Mouse (Mus musculus) heart, postnatal 10 days (tissue): ENCODE measurements around the gene Rad54l. TPM values are rescaled to one million over a fixed set of nuclear protein-coding genes. Genes with fewer than 3 reads are reported as not detected.

Experiments used
- DNase-seq, 2 experiments: peaks; one replicate each; pipeline ENCODE4 v3.0.0; 2021
- intact Hi-C: fragments of 180-260 bp; cut with DNase I; formaldehyde crosslinking; loops from one replicate; pipeline ENCODE4 v1.15.1; 2025
- total RNA-seq, 2 experiments: library from RNA; stranded (reverse); gene quantifications; 2 replicates each; pipeline ENCODE4 v1.2.3; 2021

Rad54l gene
- total RNA-seq, 2 experiments from 2014 or later = 3.7 TPM

DNA sequence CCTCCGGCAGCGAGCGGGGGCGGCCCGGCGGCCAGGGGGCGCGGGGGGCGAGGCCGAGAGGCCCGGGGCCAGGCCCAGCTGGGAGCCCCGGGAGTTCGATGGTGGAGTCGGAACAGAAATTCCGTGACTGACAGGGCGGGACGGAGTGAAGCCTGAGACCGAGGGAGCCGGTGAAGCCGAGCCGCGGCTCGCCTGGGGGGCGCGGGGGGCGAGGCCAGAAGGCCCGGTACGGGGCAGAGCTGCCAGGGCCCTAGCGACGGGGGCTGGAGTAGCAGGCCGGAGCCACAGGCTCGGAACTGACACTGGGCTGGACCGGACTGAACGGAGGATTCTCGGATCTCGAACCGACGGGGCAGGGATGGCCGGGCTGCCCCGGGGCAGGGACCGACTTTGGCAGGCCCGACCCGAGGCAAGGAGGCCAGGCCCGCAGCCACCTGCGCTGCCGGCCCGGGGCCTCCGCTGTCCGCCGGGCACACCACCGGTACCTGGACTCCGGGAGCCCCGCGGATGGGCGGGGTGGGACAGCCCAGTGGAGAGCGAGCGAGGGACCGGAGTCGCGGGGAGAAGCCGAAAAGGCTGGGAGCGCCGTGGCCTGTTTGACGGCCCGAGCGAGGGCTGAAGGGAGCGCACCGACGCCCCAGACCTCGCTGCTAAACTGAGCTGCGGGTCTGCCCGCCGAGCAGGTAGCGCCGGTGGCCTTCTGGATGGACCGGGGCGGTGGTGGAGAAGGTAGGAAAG lies 47.7 kb downstream of the Rad54l start:
- peak; percentile 85 to 86 for DNase-seq
- intact Hi-C loops = loop anchor here (2.0 to 5.0 kb wide), 2 partner anchors 23 to 147 kb away; partner anchors contain the start of genes Nsun4 and Pik3r3

DNA sequence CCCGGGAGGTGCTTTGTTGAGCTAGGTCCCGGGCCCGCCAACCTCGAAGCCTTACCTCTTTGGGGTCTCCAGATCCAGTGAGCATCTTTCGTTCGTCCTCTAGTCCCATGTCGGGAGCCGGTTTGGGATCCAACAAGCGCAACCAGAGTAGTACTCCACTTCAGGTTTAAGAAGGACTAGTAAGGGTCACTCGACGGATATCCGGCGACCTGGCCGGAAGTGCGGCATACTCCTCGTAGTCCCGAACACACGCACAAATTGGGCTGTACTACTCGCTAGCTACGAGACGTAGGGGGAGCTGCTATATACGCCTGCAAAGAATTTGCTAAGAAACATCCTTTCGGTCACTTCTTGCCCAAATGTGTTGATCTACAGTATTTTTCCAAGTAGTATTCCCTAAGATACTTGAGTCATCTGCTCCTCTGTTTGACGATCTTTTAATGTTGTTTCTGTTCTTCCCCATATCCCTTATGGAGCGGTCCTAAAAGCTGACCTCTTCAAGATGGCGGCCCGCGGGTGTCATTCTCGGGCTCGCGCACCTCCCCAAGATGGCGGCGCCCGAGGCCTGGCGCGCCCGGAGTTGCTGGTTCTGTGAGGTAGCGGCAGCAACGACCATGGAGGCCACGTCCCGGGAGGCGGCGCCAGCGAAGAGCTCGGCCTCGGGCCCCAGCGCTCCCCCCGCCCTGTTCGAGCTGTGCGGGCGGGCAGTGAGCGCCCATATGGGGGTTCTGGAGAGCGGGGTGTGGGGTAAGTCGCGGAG lies 48.4 kb downstream of the Rad54l start, which contains the start of the genes Uqcrh and Lrrc41:
TSS of gene Uqcrh (minus strand) at position 211 of the 760 bp plus-strand sequence.
TSS of gene Lrrc41 (plus strand) at position 409 of the 760 bp plus-strand sequence.
- intact Hi-C loops = loop anchor here (2.0 to 5.0 kb wide), 2 partner anchors 22 to 147 kb away; partner anchors contain the start of genes Nsun4 and Pik3r3

DNA sequence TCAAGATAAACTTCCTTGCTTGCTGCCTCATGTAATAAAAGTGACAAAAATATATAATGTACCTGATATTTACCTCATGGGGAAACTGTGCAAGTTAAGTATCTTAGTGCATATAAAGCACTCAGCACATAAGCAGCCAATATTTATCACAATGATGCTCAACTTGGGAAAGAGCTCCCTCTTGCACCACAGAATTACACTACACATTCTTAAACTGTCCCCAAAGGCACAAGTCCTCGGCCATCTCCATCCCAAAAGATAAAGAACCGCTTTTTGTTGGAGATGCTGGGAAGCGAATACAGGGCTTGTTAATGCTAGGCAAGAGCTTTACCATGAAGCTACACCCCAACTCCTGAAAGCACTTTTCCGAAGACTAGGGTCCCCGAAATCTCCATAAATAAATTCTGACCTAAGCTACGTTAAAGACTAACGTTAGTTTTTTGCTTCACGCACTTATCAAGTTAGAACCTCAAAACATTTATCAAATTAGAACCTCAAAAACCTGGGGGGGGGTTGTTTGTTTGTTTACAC lies 49.3 kb downstream of the Rad54l start:
- DNase-seq = peak; percentile 31 to 43
- intact Hi-C loops = loop anchor here (2.0 kb wide), 1 partner anchor 21 kb away; the partner anchor contains the start of gene Nsun4

More for the DNA sequence above, 48.4 kb downstream of the Rad54l start, which contains the start of the genes Uqcrh and Lrrc41:
- peak; percentile 96 for DNase-seq

DNA sequence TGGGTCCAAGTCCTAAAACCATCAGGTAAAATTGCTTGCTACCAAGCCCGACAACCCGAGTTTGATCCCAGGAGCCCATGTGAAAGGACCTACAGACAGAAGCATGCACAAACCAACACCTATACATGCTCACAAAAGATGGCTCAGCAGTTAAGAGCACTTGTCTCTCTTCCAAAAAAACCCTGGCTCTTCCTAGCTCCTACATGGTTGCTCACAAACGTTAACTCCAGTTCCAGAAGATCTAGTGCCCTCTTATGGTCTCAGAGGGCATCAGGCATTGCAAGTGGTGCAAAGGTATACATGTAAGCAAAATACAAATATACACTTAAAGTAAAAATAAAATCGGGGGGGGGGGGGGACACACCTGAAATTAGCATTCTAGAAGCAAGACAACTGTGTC lies 50.3 kb downstream of the Rad54l start:
- intact Hi-C loops = no loop called here
- DNase-seq = peak in 1 of 2 experiments; percentile 15

DNA sequence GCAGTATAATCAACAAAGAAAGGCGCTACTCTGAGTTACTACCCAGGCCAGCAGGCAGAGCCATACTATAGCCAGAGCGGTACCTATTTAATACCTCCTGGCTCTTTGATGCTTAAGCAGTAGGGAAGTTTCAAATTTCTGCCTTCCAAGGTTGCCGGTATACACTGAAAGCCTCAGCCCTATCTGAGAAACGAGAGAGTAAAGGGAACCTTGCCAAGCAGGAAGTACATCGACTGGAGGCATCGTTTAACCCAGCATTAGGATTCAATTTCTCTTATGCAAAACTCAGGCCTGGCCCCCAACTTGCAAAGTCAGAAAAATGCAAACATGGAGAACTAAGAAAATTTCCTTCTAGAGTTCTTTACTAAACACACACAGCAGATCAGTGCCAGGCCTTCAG lies 53.4 kb downstream of the Rad54l start:
- intact Hi-C loops = no loop called here
- no peak for DNase-seq

DNA sequence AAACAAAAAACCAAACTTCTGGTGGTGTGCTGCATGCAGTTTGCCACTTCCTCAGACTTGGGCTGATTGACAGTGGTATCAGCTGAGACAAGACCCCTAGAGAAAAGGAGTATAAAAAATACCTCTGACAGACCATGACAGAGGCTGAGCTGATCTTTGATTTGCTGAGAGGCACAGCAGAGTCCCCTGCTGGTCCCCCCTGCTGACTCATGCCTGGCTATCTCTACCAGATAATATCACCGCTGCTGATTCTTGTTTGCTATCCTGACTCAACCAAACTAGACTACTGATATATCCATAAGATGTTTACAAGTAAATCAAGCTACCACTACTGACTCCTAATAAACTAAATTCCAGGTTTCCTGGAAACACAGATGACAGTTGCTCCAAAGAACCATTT lies 59.6 kb downstream of the Rad54l start:
- intact Hi-C loops = no loop called here
- DNase-seq = no peak

DNA sequence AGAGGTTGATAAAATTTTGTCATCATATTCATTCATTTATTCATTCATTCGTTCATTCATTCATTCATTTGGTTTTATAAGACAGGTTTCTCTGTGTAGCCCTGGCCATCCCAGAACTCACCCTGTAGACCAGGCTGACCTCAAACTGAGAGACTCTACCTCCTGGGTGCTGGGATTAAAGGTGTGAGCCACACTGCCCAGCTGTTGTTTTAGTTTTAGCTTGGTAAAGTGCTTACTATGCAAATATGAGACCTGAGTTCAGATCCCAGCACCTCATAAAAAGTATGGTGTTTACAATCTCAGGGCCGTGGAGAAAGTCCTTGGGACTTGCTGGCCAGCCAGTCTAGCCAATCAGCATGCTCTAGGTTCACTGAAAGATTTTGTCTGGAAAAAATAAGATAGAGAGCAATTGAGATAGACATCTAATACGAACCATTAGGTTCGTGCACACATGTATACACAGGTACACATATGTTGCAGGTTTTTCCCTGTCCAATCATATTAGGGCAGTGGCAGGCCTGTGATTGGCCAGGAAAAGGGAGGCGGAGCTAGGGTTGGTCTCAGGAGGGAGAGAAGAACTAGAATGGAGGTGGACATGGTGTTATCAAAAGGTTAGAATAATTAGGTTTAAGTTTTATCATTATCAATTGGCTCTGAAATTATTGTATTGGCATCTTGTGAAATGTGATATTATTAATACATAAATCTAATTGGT lies 64.3 kb downstream of the Rad54l start:
- DNase-seq = no peak
- intact Hi-C loops = no loop called here

DNA sequence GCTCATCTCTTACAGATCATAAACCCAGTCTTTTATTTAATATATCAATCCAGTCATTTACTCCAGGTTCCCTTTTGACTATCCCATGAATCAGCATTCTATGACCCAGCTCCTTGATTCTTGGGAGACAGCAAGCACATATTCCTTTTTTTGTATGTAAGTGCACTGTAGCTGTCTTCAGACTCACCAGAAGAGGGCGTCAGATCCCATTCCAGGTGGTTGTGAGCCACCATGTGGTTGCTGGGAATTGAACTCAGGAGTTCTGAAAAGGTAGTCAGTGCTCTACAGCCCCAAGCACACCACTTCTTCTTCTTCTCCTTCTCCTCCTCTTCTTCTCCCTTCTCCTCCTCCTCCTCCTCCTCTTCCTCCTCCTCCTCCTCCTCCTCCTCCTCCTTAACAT lies 65.9 kb downstream of the Rad54l start:
- intact Hi-C loops = no loop called here
- DNase-seq = no peak

DNA sequence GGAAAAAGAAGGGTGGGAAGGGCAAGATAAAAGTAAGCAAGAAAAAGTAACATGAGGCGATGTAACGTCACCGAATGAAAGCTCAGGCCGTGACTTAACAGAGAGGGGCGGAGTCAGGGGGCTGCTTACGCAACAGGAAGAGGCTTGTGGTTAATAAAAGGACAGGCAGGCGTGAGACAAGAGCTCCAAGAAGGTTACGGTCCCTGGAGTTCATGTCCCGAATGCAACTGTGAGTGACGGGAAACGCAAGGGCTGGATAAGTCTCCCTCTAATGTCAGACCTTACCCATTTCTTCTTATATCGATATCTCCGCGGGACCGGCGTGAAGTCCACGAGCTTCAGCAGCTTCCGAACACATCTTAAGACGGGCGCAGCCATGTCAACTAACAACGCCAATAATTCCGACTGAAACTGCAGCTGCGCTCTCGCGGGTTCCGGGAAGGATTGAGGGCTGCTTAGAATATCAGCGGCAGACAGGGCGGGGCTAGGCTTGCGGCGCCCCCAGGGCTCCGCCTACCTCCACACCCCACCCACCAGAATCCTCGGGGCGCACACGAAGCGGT lies 70.0 kb downstream of the Rad54l start, which contains the start of gene Nsun4:
TSS of gene Nsun4 (minus strand) at position 478 of the 563 bp plus-strand sequence.
- peak; percentile 92 to 94 for DNase-seq
- intact Hi-C loops = loop anchor here (2.0 to 5.0 kb wide), 2 partner anchors 21 to 151 kb away; partner anchors contain the start of genes Lrrc41 and Uqcrh

DNA sequence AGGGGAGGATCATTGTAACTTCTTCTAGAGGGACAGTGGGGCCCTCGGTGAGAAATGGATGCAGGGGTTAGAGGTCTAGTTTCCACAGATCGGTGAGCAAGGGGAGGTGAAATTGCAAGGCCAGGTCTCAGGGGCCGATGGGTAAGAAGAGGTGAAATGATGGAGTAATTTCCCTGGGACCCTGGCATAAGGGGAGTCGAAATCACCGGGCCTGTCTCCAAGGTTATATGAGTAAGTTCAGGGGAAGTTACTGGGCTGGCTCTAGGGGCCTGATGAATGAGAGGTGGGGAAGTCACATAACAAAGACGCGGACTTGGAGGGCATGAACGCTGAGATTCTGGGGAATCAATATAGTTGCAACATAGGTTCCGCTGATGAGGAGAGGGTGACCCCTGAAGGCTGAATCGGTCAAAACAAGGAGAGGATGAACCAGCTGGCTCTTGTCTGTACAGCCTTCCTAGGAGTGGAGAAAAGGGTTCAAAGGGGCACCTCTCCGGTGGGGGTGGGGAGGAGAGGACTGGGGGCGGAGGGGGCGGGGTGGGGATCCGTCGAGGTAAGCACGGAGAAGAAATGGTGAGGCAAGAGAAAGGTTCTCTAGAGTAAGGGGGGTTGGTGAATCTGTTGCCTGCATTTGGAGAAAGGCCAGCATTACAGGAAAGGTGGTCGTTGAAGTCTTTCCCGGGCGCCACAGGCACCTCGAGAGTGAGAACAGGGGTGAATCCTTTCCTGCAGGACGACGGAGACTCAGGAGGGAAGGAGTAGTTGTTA lies 70.8 kb downstream of the Rad54l start:
- peak; percentile 51 to 52 for DNase-seq
- intact Hi-C loops = loop anchor here (2.0 to 5.0 kb wide), 2 partner anchors 22 to 150 kb away; partner anchors contain the start of genes Lrrc41 and Uqcrh

DNA sequence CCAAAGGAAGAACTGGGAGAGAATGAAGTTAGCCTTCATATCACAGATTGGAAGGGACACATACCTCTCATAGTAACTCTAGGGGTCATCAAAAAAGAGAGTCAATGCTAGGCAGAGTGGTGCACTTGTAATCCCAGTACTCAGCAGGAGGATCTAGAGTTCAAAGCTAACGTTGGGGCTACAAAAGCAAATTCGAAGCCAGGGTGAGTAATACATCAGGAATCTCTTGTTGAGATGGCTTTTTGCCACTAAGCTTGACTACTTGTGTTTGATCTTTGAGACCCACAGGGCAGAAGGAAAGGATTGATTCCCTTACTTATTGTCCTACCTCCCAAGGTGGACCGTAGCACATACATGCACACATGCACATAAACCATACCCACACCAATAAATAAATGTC lies 74.3 kb downstream of the Rad54l start:
- intact Hi-C loops = no loop called here
- DNase-seq = no peak

DNA sequence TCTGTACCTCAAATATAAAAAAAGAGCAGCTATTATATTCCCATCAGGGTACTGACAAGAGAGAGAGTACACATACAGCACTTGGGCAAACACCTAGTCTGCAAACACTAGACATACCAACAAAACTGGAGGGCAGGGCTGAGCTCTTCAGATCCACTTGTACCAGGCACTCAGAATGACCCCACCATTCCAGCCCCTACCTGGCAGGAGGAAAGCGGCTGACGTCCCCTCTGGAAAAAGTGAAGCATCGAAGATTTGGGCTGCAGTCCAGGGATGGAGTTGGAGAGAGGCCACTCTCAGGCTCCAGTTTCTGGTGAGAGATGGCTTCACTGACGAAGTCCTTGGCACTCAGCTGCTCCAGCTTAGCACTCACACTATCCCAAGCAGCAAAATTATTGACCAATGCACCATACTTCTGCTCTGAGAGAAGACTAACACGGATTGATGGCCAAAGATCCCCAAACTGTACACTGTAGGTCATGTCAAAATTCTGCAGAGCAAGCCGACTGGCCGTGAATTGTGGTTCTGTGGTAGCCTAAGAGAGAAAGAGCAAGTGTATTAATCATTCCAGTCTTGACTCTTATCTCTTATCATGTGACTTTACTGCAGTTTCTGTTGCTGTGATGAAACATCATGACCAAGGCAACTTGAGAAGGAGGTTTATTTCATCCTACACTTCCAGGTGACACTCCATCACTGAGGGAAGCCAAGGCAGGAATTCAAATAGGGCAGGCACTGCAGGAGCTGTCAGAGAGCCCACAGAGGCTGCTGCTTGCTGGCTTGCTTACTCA lies 75.2 kb downstream of the Rad54l start:
- peak; percentile 24 to 41 for DNase-seq
- intact Hi-C loops = no loop called here

DNA sequence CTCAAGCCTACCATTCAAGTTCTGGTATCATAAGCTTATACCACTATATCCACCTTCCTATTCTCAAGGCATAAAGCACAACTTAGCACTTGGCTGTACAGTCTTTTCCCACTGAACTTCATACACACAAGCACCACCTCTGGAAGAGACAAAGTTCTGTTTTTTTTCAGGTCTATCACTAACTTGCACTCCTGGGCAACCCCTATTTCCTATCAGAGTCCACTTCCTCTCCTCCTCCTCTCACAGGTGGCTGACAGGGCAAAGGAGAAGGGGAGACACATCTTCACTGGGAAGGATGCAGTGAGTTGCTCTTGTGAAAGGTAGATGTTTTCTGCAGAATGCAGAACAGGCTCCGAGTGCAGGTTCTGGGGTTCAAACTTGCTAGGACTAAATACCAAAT lies 75.8 kb downstream of the Rad54l start:
- intact Hi-C loops = no loop called here
- no peak for DNase-seq

DNA sequence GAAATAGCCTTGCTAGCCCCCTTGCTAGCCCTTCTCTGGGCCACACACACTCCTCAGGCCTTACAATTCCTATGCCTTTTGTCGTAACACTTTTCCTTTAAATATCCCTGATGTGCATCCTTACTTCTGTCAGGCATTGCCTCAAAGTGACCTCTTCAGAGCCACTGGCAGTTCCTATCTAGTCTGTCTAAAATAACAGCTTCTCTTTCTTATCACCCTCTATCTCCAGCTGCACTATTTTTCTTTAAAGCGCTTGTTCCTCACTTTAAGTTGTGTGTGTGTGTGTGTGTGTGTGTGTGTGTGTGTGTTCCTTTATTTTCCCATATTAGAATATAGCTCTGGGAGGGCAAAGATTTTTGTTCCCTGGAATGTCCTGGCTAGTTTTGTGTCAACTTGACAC lies 76.9 kb downstream of the Rad54l start:
- DNase-seq = no peak
- intact Hi-C loops = no loop called here
